Mouse (Mus musculus) neutrophil, adult 5-6 weeks (primary cell): ENCODE results near the gene Cers6. TPM values are rescaled to one million over a fixed set of nuclear protein-coding genes. Genes with fewer than 3 reads are reported as not detected.

Experiments used
- ATAC-seq: fragments of 151-379, 151-347 bp; 2 replicates; pipeline ENCODE4 v1.8.0; 2017; ENCODE audit warnings: mild to moderate bottlenecking, moderate TSS enrichment; ENCODE audit not compliant: insufficient number of reproducible peaks, poor library complexity, low FRiP score, severe bottlenecking; ENCODE audit errors: extremely low read depth
- total RNA-seq: library from RNA; stranded (forward); fragments of 200-1000 nt; gene quantifications from 2 replicates; pipeline ENCODE4 v1.2.3, GENCODE M21; 2017

Gene Cers6
- total RNA-seq, 1 experiment from 2014 or later, result 60.6 TPM

GRCm38 (mm10) chr2:68982979-68983378, 121.7 kb downstream of the Cers6 start:
- ATAC-seq, result no peak

DNA sequence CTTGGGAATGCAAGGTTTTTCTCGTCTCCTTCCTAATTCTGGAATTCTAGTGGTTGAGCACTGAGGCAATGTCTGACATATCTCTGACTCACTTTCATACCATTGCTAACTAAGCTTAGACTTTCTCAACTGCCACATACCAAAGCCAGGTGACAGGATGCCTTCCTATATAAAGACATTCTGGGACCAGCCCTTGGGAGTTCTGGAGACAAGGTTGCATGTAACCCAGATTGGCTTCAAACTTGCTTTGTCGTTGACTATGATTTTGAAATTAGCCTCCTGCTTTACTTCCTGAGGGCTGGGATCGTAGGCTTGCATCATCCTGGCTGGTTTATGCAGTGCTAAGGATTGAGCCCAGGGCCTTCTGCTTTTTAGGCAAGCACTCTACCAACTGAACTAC, 122.2 kb downstream of the Cers6 start:
- ATAC-seq, result no peak

GRCm38 (mm10) chr2:68989117-68989516, 127.9 kb downstream of the Cers6 start:
- no peak for ATAC-seq

DNA sequence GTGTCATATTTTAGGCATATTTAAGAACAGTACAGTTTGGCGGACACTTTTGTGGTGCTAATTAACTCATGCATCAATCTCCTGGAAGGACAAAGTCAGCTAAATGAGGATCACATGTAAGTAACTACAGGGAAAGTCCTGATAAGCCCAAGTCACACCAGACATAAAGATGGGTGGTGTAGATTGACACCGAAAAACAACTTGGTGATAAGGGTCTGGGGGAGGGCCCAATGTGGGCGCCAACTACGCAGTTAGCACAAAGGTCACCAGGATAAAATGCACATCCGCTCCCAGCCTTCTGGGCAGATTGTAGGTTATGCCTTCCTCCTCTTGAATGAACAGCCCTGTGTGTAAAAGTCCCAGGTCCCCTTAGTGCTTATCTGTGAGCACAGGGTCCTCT, 131.4 kb downstream of the Cers6 start:
- ATAC-seq, result no peak

DNA sequence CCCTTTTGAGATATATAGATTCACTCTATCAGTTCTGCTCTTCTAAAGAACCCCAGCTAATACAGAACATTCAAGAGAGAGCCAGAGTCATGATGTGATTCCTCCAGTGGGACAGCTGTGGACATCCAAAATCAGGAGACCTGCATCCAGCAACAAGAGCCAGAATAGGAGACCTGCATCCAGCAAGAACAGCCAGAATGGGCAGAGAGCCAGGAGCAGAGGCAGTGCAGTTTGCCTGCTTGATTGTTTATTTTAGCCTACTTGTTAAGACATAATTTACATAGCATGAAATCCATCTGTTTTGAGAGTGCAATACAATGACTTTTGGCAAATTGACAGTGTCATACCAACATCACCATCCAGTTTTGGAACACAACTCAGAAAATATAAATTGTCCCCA, 133.2 kb downstream of the Cers6 start:
- ATAC-seq, result no peak

DNA sequence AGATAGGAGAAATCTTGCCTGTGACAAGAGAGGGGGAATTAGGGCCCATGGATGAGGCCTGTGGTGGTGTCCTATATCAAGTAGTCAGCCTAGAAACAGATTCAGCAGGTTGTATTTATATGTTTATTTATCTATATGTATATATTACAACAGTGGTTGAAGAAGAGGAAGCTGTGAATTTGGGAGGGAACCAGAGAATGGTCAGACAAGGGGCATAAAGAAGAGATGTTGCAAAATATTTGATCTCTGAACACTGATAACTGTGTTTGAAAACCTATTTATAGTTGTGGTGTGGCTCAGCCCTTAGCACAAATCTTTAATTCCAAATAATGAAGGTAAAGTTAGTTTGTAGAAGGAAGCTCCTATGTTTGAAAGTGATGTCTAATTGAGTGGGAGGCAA, 134.5 kb downstream of the Cers6 start:
- no peak for ATAC-seq

- no peak for ATAC-seq
Measured at GRCm38 (mm10) chr2:68996268-68996667, 135.0 kb downstream of the Cers6 start.

- no peak for ATAC-seq
Measured at GRCm38 (mm10) chr2:69004001-69004400, 142.8 kb downstream of the Cers6 start.

GRCm38 (mm10) chr2:69011392-69011791, 150.2 kb downstream of the Cers6 start:
- ATAC-seq, result no peak

DNA sequence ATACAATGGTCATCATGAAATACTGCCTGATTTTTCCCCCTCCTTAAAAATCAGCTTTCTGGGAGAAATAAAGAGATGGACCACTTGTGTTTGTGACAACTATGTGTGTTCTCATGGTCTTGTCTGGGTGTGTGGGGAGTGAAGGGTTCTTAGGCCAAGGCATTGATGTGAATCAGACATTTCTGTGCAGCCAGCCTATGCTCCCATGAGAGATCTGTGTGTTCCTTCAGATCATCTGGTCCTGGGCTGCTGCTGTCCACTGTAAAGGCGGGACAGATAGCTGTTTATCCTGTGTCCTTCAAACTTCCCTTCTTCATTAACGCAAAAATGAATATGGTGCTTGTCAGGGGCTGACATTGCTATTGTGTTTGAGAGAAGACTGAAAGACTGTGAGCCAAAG, 150.6 kb downstream of the Cers6 start:
- no peak for ATAC-seq

- ATAC-seq, result no peak
Measured at GRCm38 (mm10) chr2:69014241-69014640, 153.0 kb downstream of the Cers6 start.

GRCm38 (mm10) chr2:69015172-69015724, 154.0 kb downstream of the Cers6 start:
- ATAC-seq, result peak; percentile 64

DNA sequence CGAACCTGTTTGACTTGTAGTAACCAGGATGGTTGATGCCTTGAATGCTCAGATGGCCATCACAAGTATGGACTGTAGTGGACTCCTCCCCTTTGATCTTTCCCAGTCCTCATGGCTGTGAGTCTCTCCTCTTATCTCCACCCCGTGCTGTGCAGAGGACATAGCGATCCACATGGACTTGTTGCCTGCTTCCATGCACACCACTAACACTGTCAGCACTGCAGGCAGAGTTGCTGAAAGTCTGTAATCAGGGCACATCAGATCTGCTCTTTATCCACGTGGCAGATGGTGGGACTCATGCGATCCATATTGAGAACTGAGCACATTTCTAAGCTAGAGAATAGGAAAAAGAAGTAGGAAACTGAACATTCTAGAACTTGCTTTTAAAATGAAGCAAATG, 154.6 kb downstream of the Cers6 start:
- ATAC-seq, result no peak

GRCm38 (mm10) chr2:69019026-69019565, 157.9 kb downstream of the Cers6 start:
- ATAC-seq, result no peak

- ATAC-seq, result no peak
Measured at GRCm38 (mm10) chr2:69019821-69020489, 158.7 kb downstream of the Cers6 start.

DNA sequence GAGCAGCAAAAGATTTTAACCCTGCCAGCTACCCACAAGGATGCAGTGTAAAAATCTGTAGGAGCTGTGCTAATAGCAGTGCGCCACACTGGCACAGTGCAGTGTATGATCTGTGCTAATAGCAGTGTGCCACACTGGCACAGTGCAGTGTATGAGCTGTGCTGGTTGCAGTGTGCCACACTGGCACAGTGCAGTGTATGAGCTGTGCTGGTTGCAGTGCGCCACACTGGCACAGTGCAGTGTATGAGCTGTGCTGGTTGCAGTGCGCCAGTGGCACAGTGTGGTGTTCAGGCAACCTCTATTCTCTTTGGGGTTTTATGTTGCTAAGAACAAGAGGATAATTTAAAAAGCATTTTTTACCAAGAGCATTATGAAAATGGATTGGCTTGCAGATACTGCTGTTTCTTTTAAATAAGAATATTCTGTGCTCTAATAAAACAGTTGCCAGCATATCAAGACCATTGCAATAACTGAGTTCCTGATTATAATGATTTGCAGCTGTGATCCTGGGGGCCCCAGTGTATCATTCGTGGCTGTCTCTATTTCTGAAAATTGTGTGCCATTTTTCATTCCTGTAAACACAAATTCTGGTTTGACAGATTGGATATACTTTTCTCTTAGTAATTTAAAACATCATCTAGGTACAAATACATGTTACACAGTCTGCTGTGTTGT, 159.5 kb downstream of the Cers6 start:
- no peak for ATAC-seq

DNA sequence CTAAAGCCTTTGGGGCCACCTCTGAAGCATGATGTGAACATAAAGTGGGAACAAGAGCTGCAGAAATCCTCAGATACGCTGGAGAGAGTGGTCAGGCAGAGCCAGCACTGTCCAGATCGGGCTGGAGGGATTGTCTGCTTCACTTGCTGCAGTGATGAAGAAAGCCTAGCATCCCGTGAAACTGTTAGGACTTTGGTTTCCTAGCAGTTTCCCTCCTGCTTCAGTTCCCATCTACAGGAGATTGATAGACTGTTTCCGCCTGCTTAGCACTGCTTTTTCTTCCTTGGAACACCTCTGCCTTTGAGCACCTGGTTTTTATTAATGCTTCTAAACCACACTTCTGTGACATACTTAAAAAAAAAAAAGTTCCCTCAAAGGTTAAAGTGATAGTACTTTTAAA, 160.3 kb downstream of the Cers6 start:
- no peak for ATAC-seq

DNA sequence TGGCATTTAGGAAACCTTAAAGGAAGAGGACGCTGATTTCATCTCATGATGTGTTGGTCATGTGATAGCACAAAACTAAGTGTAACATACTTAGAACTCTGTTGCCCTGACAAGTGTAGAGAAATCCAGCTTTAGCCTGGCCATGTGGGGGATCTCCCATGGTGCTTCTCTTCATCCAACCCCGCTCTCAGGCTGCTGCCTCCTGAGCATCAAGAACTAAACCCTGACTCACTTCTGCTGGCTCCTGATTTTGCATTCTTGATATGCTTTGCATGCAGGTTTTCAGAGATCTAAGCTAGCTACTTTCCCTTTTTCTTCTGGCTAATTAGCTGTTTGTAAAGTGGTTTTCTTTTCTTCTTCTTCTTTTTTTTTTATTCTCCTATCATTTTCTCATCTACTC, 163.6 kb downstream of the Cers6 start:
- ATAC-seq, result no peak

- no peak for ATAC-seq
Measured at GRCm38 (mm10) chr2:69032562-69032961, 171.3 kb downstream of the Cers6 start.

DNA sequence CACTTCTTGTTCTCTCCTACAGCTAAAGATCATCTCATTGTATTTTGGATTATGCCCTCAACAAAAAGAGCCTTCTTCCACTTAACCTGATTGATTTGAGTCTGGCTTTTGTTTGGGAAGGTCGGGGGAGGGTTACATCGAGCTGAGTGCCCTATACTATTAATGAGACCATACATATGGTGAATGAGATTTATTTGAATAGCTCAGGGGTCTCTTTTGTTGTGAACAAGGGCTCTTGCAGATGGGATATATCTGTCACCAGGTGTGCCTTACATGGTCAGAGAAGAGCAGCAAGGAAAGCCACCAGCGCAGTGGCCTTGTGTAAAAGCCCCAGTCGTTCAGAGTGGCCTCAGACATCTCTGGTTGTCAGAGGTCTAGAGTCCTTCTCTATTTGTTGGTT, 174.2 kb downstream of the Cers6 start:
- ATAC-seq, result no peak
